Comparison of ENCODE assay signal across 19 mouse cellular contexts in the genomic region with DNA sequence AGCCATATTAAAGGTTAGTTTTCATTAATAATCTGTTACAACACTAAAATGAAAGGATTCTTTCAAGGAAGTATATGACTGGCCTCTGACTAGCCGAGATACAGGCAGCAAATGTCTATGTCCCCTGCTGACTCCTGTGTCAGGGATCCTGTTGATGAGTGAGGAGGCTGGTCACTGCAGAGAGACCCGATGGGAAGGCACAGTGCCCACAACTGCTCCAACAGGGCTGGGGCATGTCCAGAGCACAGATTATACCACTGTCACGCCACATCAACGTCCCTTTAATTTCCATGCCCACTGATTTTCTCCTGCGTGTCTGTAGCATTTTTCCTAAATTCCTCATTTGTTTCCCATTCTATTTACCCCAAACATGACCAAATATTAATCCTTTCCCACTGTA.
A peak's percentile ranks its signal among the peaks of the same experiment; 100 is the strongest.
DNase-seq lines count a peak whose midpoint lies in the region; ATAC-seq and TF ChIP-seq lines count a peak whose summit lies in the region.
"Had no signal": no experiment of that assay in that cellular context is flagged by ENCODE, and none has a peak within 500 bp of the region (broad histone marks: within the 10 kb centered on the region; RNA-seq: fewer than 3 reads in every experiment).

No protein-coding gene starts in this region.

- peaks cover 32% of the 10 kb centered on the region for H3K36me3 ChIP-seq in embryonic facial prominence, embryonic 15.5 days
- peaks cover 8% of the 10 kb centered on the region; the same call in 1 of the 2 replicates for H3K36me3 ChIP-seq in embryonic facial prominence, embryonic 10.5 days (replicated peaks)
- H3K36me3 ChIP-seq in liver, embryonic 14.5 days (replicated peaks; ENCODE audit: control insufficient read depth, insufficient read depth, low read depth), result no peaks in the 10 kb centered on the region
- H3K36me3 ChIP-seq in liver, embryonic 15.5 days (replicated peaks), result no peaks in the 10 kb centered on the region
- H3K36me3 ChIP-seq: hindbrain, embryonic 13.5 days had no signal

- no peak for TF ChIP-seq EP300 in liver, embryonic 14.5 days (IDR thresholded peaks at IDR 0.05; ENCODE audit: low read depth)

- 66% methylated on average over 5 of the region's 5 CpGs for whole genome bisulfite sequencing in embryonic facial prominence, embryonic 15.5 days
- 81% methylated on average over 5 of the region's 5 CpGs for WGBS in embryonic facial prominence, embryonic 10.5 days
- 75% methylated on average over 5 of the region's 5 CpGs for WGBS in liver, embryonic 14.5 days (ENCODE audit: insufficient replicate concordance)
- WGBS in liver, embryonic 15.5 days (ENCODE audit: insufficient replicate concordance), result 80% methylated on average over 5 of the region's 5 CpGs

- no peaks in the 10 kb centered on the region for H3K9me3 ChIP-seq in embryonic facial prominence, embryonic 15.5 days (replicated peaks)
- H3K9me3 ChIP-seq in embryonic facial prominence, embryonic 10.5 days, result no peaks in the 10 kb centered on the region
- H3K9me3 ChIP-seq in liver, embryonic 14.5 days (ENCODE audit: control insufficient read depth, low read length), result no peaks in the 10 kb centered on the region
- H3K9me3 ChIP-seq in liver, embryonic 15.5 days (replicated peaks), result no peaks in the 10 kb centered on the region
- H3K9me3 ChIP-seq: embryonic facial prominence, embryonic 13.5 days; forebrain, embryonic 13.5 days; hindbrain, embryonic 13.5 days had no signal

- H3K27me3 ChIP-seq in embryonic facial prominence, embryonic 15.5 days, result no peaks in the 10 kb centered on the region
- no peaks in the 10 kb centered on the region for H3K27me3 ChIP-seq in embryonic facial prominence, embryonic 10.5 days (replicated peaks; ENCODE audit: low read depth, poor library complexity, severe bottlenecking)
- no peaks in the 10 kb centered on the region for H3K27me3 ChIP-seq in liver, embryonic 14.5 days (ENCODE audit: control insufficient read depth, insufficient read depth, low read length)
- H3K27me3 ChIP-seq in liver, embryonic 15.5 days, result no peaks in the 10 kb centered on the region
- H3K27me3 ChIP-seq: CH12.LX; embryonic facial prominence, embryonic 13.5 days; Patski had no signal

- DNase-seq in embryonic facial prominence, embryonic 10.5 days (ENCODE audit: low spot score), result no peak
- peak; percentile 46 for DNase-seq in left cerebral cortex, postnatal 4 days
- DNase-seq in left cerebral cortex, adult 8-10 months (ENCODE audit: low spot score in 2 of 2), result no peak
- no peak for DNase-seq in liver, embryonic 14.5 days (ENCODE audit: low read depth in 3 of 3, low spot score in 3 of 3)
- no peak for DNase-seq in liver
- DNase-seq: cerebellum, adult 11-12 months; cerebellum, adult 9-11 months; gastrocnemius, postnatal 36 days; heart, adult 11 months; heart, postnatal 10 days had no signal

- H3K4me1 ChIP-seq in embryonic facial prominence, embryonic 15.5 days, result peaks cover 36% of the 10 kb centered on the region
- peaks cover 32% of the 10 kb centered on the region for H3K4me1 ChIP-seq in embryonic facial prominence, embryonic 10.5 days
- peaks cover 35 to 42% of the 10 kb centered on the region in 2 experiments for H3K4me1 ChIP-seq in liver, embryonic 14.5 days (replicated peaks; ENCODE audit: control insufficient read depth in 2 of 2, insufficient read depth in 2 of 2, low read length in 1 of 2)
- H3K4me1 ChIP-seq in liver, embryonic 15.5 days (replicated peaks), result peaks cover 59% of the 10 kb centered on the region

- no peak for TF ChIP-seq CTCF in liver, embryonic 14.5 days (IDR thresholded peaks at IDR 0.05; ENCODE audit: low read depth)

- no peak overlapping the region for H3K4me3 ChIP-seq in embryonic facial prominence, embryonic 15.5 days (replicated peaks)
- H3K4me3 ChIP-seq in embryonic facial prominence, embryonic 10.5 days, result no peak overlapping the region
- H3K4me3 ChIP-seq in liver, embryonic 14.5 days (ENCODE audit: insufficient read depth in 1 of 2, low read depth in 2 of 2, low read length in 2 of 2), result no peak overlapping the region
- no peak overlapping the region for H3K4me3 ChIP-seq in liver, embryonic 15.5 days (replicated peaks)
- H3K4me3 ChIP-seq: embryonic facial prominence, embryonic 13.5 days; forebrain, embryonic 13.5 days; hindbrain, embryonic 13.5 days had no signal

- no peak overlapping the region for H3K4me2 ChIP-seq in embryonic facial prominence, embryonic 15.5 days (replicated peaks)
- no peak overlapping the region for H3K4me2 ChIP-seq in liver, embryonic 14.5 days (ENCODE audit: low read depth)
- H3K4me2 ChIP-seq in liver, embryonic 15.5 days, result no peak overlapping the region
- H3K4me2 ChIP-seq: embryonic facial prominence, embryonic 13.5 days; forebrain, embryonic 13.5 days; hindbrain, embryonic 13.5 days had no signal

- no peak overlapping the region for H3K9ac ChIP-seq in embryonic facial prominence, embryonic 15.5 days
- H3K9ac ChIP-seq in liver, embryonic 14.5 days (replicated peaks), result no peak overlapping the region
- no peak overlapping the region for H3K9ac ChIP-seq in liver, embryonic 15.5 days
- H3K9ac ChIP-seq: embryonic facial prominence, embryonic 13.5 days; forebrain, embryonic 13.5 days; forebrain, postnatal 0 days; hindbrain, embryonic 13.5 days had no signal

- intact Hi-C loops in left cerebral cortex, postnatal 4 days (cut with DNase I), result no loop called here

- peak overlapping the region; percentile 34; the same call in 1 of the 2 replicates for H3K27ac ChIP-seq in embryonic facial prominence, embryonic 15.5 days (replicated peaks)
- no peak overlapping the region for H3K27ac ChIP-seq in embryonic facial prominence, embryonic 10.5 days (replicated peaks)
- peak overlapping the region; percentile 18; the same call in 1 of the 2 replicates for H3K27ac ChIP-seq in liver, embryonic 14.5 days
- peak overlapping the region; percentile 49; the same call in 1 of the 2 replicates for H3K27ac ChIP-seq in liver, embryonic 15.5 days (replicated peaks)
- H3K27ac ChIP-seq: embryonic facial prominence, embryonic 13.5 days; forebrain, embryonic 13.5 days; hindbrain, embryonic 13.5 days had no signal

- no peak for ATAC-seq in embryonic facial prominence, embryonic 15.5 days (ENCODE audit: insufficient number of reproducible peaks, low FRiP score, low TSS enrichment, low read depth)
- ATAC-seq in liver, embryonic 14.5 days (ENCODE audit: insufficient read depth), result no peak
- no peak for ATAC-seq in liver, embryonic 15.5 days (ENCODE audit: insufficient read depth)
- ATAC-seq: activated CD4-positive, CD25-positive, alpha-beta regulatory T cell, adult 4 months; Patski had no signal
